Mouse (Mus musculus) neural tube, embryonic 15.5 days (tissue): Measurements from ENCODE around the gene Dennd5b. TPM values are rescaled to one million over a fixed set of nuclear protein-coding genes. Genes with fewer than 3 reads are reported as not detected.

Source experiments
- ATAC-seq: fragments of 200-750 bp; cut with Nextera tagmentation; 2 replicates; pipeline ENCODE4 v1.8.0; 2017; ENCODE audit warnings: mild to moderate bottlenecking, moderate TSS enrichment, moderate library complexity; ENCODE audit not compliant: low FRiP score
- H3K27ac ChIP-seq: fragments of 300-500 bp; sonication (generic); replicated peaks from 2 replicates; pipeline ENCODE4 v1.5.1; 2015; ENCODE audit warnings: mild to moderate bottlenecking, inconsistent platforms
- H3K27me3 ChIP-seq: fragments of 300-500 bp; sonication (generic); replicated peaks from 2 replicates; pipeline ENCODE4 v1.6.1; 2015; ENCODE audit warnings: inconsistent platforms
- H3K36me3 ChIP-seq: fragments of 300-500 bp; sonication (generic); 2 replicates; pipeline ENCODE4 v1.6.1; 2015; ENCODE audit warnings: inconsistent platforms
- H3K4me1 ChIP-seq: fragments of 300-500 bp; sonication (generic); 2 replicates; pipeline ENCODE4 v1.6.1; 2015; ENCODE audit warnings: inconsistent platforms
- H3K4me2 ChIP-seq: fragments of 300-500 bp; sonication (generic); 2 replicates; pipeline ENCODE4 v1.6.1; 2015; ENCODE audit warnings: inconsistent platforms, mild to moderate bottlenecking, moderate library complexity
- H3K4me3 ChIP-seq: fragments of 300-500 bp; sonication (generic); replicated peaks from 2 replicates; pipeline ENCODE4 v1.5.1; 2015; ENCODE audit warnings: mild to moderate bottlenecking, inconsistent platforms
- H3K9ac ChIP-seq: fragments of 300-500 bp; sonication (generic); replicated peaks from 2 replicates; pipeline ENCODE4 v1.6.1; 2015; ENCODE audit warnings: mild to moderate bottlenecking, inconsistent platforms
- H3K9me3 ChIP-seq: fragments of 300-500 bp; sonication (generic); replicated peaks from 2 replicates; pipeline ENCODE4 v1.6.1; 2016; ENCODE audit warnings: inconsistent platforms
- WGBS: fragments of 180-500 bp; shearing (Covaris S2); methylation state at CpG from one replicate; pipeline ENCODE4 v1.1.7; 2015; ENCODE audit warnings: mixed read lengths; 5-methylcytosine and 5-hydroxymethylcytosine counted together
- polyA plus RNA-seq: library from polyadenylated mRNA; unstranded; fragments of >200 nt; fragmentation: Nextera tagmentation; extraction: Ambion mirVana; gene quantifications from 2 replicates; pipeline ENCODE4 v1.2.1, GENCODE M21; 2015

The Dennd5b gene
- polyA plus RNA-seq = 12.0 and 13.5 TPM in 2 replicates

GRCm38 (mm10) chr6:149101076-149101942 lies at the start of gene Dennd5b:
Gene Dennd5b (minus strand): TSS chr6:149101680.
- Histone ChIP-seq H3K9ac (peak within 1 kb of the TSS; percentile 96), H3K4me3 (peak within 1 kb of the TSS; percentile 93), H3K27ac (peak within 1 kb of the TSS; percentile 98), H3K9me3 (no peaks in the 10 kb centered on the region), H3K4me1 (peaks cover 9% of the 10 kb centered on the region), H3K27me3 (no peaks in the 10 kb centered on the region), H3K36me3 (no peaks in the 10 kb centered on the region), H3K4me2 (peak within 1 kb of the TSS; percentile 64)
- peak; percentile 95 for ATAC-seq
- under 1% methylated on average over 115 of the region's 124 CpGs for WGBS

DNA sequence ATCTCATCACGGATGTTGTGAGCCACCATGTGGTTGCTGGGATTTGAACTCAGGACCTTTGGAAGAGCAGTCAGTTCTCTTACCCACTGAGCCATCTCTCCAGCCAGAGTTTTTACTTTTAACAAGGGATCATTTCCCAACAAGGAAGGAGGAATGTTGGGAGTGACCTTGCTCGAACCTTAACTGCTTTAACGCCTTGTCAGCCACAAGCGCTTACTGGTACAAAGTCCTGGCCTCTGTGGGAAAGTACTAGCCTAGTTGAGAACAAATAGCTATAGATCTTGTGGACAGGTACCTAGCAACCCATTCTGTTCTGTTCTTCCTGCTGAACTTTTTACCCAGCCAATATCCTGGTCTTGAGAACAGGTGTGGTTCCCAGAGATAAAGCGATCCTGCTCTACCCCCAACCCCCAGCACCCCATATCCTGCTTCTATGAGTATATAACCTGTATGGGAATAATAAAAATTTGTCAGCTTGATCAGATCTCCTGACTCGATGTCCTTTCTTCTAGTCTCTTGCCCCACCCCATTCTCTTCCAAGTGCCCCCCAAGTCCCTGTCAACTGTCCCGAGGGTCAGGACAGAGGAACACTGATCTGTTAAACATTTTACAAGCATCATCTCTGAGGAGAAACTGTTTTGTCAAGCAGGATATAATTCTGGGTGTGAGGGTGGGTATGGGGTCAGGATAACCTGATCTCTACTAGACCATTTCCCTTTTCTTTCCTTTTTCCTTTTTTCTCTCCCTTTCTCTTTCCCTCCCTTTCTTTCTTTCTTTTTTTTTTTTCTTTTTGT lies 47.2 kb upstream of the Dennd5b start:
- H3K4me2 ChIP-seq = no peak overlapping the region
- H3K27ac ChIP-seq = no peak overlapping the region
- H3K36me3 ChIP-seq = 0 out of 2 replicates have a peak, but pooled peaks cover 8% of the 10 kb centered on the region
- H3K4me3 ChIP-seq = no peak overlapping the region
- H3K27me3 ChIP-seq = no peaks in the 10 kb centered on the region
- no peak for ATAC-seq
- H3K9me3 ChIP-seq = no peaks in the 10 kb centered on the region
- 71% methylated on average over 7 of the region's 7 CpGs for WGBS
- no peak overlapping the region for H3K9ac ChIP-seq
- no peaks in the 10 kb centered on the region for H3K4me1 ChIP-seq

- Histone ChIP-seq H3K27ac (no peak overlapping the region), H3K9me3 (no peaks in the 10 kb centered on the region), H3K4me2 (no peak overlapping the region), H3K4me3 (no peak overlapping the region), H3K27me3 (no peaks in the 10 kb centered on the region), H3K36me3 (0 out of 2 replicates have a peak, but pooled peaks cover 2% of the 10 kb centered on the region), H3K4me1 (peaks cover 8% of the 10 kb centered on the region), H3K9ac (no peak overlapping the region)
- ATAC-seq = no peak
- WGBS = 93% methylated on average over 1 of the region's 1 CpGs
These were observed 43.7 kb upstream of the Dennd5b start for GRCm38 (mm10) chr6:149145143-149145542.

DNA sequence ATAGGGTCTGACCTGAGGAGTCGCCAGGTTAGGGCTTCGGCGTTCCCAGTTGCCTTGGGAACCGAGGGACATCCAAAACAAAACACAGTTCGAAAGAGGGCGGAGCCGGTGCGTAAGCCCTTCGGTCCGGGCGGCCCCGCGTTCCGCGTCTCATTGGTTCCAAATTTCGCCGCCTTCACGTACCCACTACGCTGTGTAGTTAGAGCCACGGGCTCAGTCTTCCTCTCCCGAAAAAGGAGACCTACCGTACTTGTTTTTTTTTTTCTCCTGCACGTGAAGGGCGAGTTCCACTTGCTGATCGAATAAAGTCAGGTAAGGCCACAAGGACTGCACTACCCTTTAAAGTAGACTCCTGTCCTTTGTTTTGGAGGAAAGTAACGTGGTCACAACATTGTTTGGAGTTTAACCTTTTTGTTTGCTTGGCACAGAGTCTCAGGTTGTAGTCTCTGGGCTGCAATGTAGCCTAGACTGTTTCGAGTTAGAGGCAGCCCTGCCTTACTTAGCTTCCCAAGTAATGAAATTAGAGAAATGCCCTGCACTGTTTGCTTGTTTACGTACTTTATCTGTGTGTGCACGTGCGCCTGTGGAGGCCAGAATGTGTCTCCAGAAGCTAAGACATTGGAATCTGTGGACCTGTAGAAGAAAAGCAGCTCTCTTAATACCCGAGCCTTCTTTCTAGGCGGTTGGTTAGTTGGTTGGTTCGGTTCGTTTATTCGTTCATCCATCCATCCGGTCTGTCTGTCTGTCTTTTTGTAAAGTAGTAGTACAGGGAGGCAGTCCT lies 40.1 kb upstream of the Dennd5b start:
- H3K27me3 ChIP-seq = no peaks in the 10 kb centered on the region
- peak overlapping the region; percentile 52 for H3K4me3 ChIP-seq
- WGBS = 7% methylated on average over 36 of the region's 36 CpGs
- peak overlapping the region; percentile 23 for H3K9ac ChIP-seq
- peak; percentile 92 for ATAC-seq
- peak overlapping the region; percentile 60 for H3K4me2 ChIP-seq
- H3K4me1 ChIP-seq = peaks cover 8% of the 10 kb centered on the region
- H3K9me3 ChIP-seq = no peaks in the 10 kb centered on the region
- H3K36me3 ChIP-seq = 0 out of 2 replicates have a peak, but pooled peaks cover 2% of the 10 kb centered on the region
- H3K27ac ChIP-seq = no peak overlapping the region

- Histone ChIP-seq H3K27ac (no peak within 1 kb of the TSS), H3K27me3 (no peaks in the 10 kb centered on the region), H3K9me3 (no peaks in the 10 kb centered on the region), H3K4me2 (no peak within 1 kb of the TSS), H3K4me1 (peaks cover 11% of the 10 kb centered on the region), H3K36me3 (no peaks in the 10 kb centered on the region), H3K9ac (no peak within 1 kb of the TSS), H3K4me3 (no peak within 1 kb of the TSS)
- WGBS = 76% methylated on average over 1 of the region's 1 CpGs
- ATAC-seq = no peak
These were observed 38.0 kb upstream of the Dennd5b start, which contains the start of gene Etfbkmt for GRCm38 (mm10) chr6:149139471-149139870. Gene Etfbkmt (plus strand): TSS chr6:149139849.

- Histone ChIP-seq H3K4me2 (no peak overlapping the region), H3K9me3 (no peaks in the 10 kb centered on the region), H3K27ac (no peak overlapping the region), H3K27me3 (no peaks in the 10 kb centered on the region), H3K9ac (no peak overlapping the region), H3K4me1 (peaks cover 11% of the 10 kb centered on the region), H3K36me3 (no peaks in the 10 kb centered on the region), H3K4me3 (no peak overlapping the region)
- 91% methylated on average over 3 of the region's 3 CpGs for WGBS
- no peak for ATAC-seq
These were observed 37.5 kb upstream of the Dennd5b start for GRCm38 (mm10) chr6:149139011-149139410.

GRCm38 (mm10) chr6:149137936-149138335 lies 36.5 kb upstream of the Dennd5b start:
- H3K9me3 ChIP-seq = no peaks in the 10 kb centered on the region
- WGBS = 51% methylated on average over 2 of the region's 2 CpGs
- no peak for ATAC-seq

DNA sequence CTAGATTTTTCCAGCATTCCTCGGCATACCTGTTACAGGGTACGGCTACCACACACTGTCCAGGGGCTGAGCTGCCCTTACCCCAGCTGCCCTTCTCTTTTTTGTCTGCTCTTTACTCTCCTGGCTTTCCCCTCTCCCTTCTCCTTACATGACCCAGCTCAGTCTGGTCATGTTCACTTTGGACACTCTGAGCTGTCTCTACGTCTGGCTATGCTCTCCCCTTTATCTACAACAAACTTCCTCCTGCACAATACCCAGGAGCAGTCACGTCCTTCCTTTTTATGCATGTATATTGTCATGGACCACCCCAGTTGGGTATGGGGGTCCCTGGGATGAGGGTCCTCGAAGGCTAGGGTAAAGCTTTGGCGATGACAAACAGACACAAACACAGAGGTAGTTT lies 34.2 kb upstream of the Dennd5b start:
- no peaks in the 10 kb centered on the region for H3K36me3 ChIP-seq
- no peak overlapping the region for H3K4me2 ChIP-seq
- no peaks in the 10 kb centered on the region for H3K27me3 ChIP-seq
- no peak overlapping the region for H3K27ac ChIP-seq
- no peaks in the 10 kb centered on the region for H3K9me3 ChIP-seq
- 66% methylated on average over 6 of the region's 6 CpGs for WGBS
- no peak for ATAC-seq
- H3K9ac ChIP-seq = no peak overlapping the region
- no peak overlapping the region for H3K4me3 ChIP-seq
- H3K4me1 ChIP-seq = 0 out of 2 replicates have a peak, but pooled peaks cover 2% of the 10 kb centered on the region

More at GRCm38 (mm10) chr6:149137936-149138335, 36.5 kb upstream of the Dennd5b start:
- no peaks in the 10 kb centered on the region for H3K27me3 ChIP-seq
- no peak overlapping the region for H3K27ac ChIP-seq
- H3K4me1 ChIP-seq = peaks cover 11% of the 10 kb centered on the region
- no peak overlapping the region for H3K9ac ChIP-seq
- no peak overlapping the region for H3K4me2 ChIP-seq
- H3K4me3 ChIP-seq = no peak overlapping the region
- H3K36me3 ChIP-seq = no peaks in the 10 kb centered on the region

- H3K4me2 ChIP-seq = no peak overlapping the region
- H3K36me3 ChIP-seq = no peaks in the 10 kb centered on the region
- H3K9ac ChIP-seq = no peak overlapping the region
- ATAC-seq = no peak
- WGBS = 7% methylated on average over 5 of the region's 5 CpGs
- H3K27ac ChIP-seq = no peak overlapping the region
- H3K4me3 ChIP-seq = no peak overlapping the region
- H3K27me3 ChIP-seq = no peaks in the 10 kb centered on the region
- 0 out of 2 replicates have a peak, but pooled peaks cover 2% of the 10 kb centered on the region for H3K4me1 ChIP-seq
- H3K9me3 ChIP-seq = no peaks in the 10 kb centered on the region
These were observed 33.1 kb upstream of the Dennd5b start for GRCm38 (mm10) chr6:149134391-149135150.

DNA sequence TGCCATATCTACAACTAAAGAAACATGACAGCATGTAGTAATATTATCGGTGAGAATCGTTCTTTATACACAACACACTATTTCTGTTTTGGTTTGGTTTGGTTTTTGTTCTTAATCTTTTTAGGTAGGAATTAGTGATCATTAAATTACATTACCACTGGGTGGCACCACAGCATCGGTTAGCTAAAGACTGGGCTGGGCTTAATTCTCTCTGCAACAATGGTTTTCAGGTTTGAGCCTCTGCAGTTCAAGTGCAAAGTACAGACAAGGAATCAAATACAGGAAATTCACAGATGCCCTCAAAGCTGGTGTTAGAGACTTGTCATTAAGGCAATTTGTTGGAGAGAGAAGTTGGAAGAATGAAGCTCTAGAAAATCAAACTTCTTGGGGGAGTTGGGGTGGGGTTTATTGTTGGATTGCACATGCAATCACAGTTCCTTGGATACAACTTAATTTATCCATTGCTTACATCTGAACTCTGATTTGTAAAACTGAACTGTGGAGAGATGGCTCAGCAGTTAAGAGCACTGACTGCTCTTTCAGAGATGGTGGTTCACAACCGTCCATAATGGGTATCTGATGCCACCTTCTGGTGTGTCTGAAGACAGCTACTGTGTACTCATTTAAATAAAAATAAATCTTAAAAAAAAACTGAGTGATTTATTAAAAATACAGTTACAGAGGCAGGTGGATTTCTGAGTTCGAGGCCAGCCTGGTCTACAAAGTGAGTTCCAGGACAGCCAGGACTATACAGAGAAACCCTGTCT lies 31.0 kb upstream of the Dennd5b start:
- Histone ChIP-seq H3K9me3 (no peaks in the 10 kb centered on the region), H3K4me2 (no peak overlapping the region), H3K27me3 (no peaks in the 10 kb centered on the region), H3K4me3 (no peak overlapping the region), H3K27ac (no peak overlapping the region), H3K9ac (no peak overlapping the region), H3K36me3 (no peaks in the 10 kb centered on the region), H3K4me1 (0 out of 2 replicates have a peak, but pooled peaks cover 2% of the 10 kb centered on the region)
- 19% methylated on average over 5 of the region's 5 CpGs for WGBS
- peak; percentile 63; the same call in 1 of the 2 replicates for ATAC-seq
